ENCODE assay signal across 31 mouse cellular contexts in genomic region chr7:113694466-113694865, GRCm38 (mm10).
DNase-seq lines count a peak whose midpoint lies in the region; ATAC-seq and TF ChIP-seq lines count a peak whose summit lies in the region.
"Had no signal": no experiment of that assay in that cellular context is flagged by ENCODE, and none has a peak within 500 bp of the region (broad histone marks: within the 10 kb centered on the region; RNA-seq: fewer than 3 reads in every experiment).

No protein-coding gene starts in this region.

- no peaks in the 10 kb centered on the region for H3K9me3 ChIP-seq in forebrain, embryonic 10.5 days
- no peaks in the 10 kb centered on the region for H3K9me3 ChIP-seq in forebrain, postnatal 0 days (ENCODE audit: low read length)
- H3K9me3 ChIP-seq in midbrain, embryonic 14.5 days (ENCODE audit: control insufficient read depth, low read length), result no peaks in the 10 kb centered on the region
- H3K9me3 ChIP-seq in midbrain, embryonic 15.5 days, result no peaks in the 10 kb centered on the region
- no peaks in the 10 kb centered on the region for H3K9me3 ChIP-seq in kidney, embryonic 14.5 days (ENCODE audit: control insufficient read depth, low read length)
- H3K9me3 ChIP-seq: heart, embryonic 15.5 days; hindbrain, embryonic 15.5 days; midbrain, embryonic 12.5 days had no signal

- H3K4me2 ChIP-seq in forebrain, postnatal 0 days (ENCODE audit: low read depth), result no peak overlapping the region
- no peak overlapping the region for H3K4me2 ChIP-seq in midbrain, embryonic 14.5 days (ENCODE audit: low read length)
- no peak overlapping the region for H3K4me2 ChIP-seq in midbrain, embryonic 15.5 days
- H3K4me2 ChIP-seq in kidney, embryonic 14.5 days (replicated peaks; ENCODE audit: low read depth, low read length), result no peak overlapping the region
- H3K4me2 ChIP-seq: heart, embryonic 15.5 days; hindbrain, embryonic 15.5 days; midbrain, embryonic 12.5 days; neural tube, embryonic 12.5 days had no signal

- H3K4me1 ChIP-seq in forebrain, embryonic 10.5 days, result peaks cover 18% of the 10 kb centered on the region
- H3K4me1 ChIP-seq in forebrain, postnatal 0 days (ENCODE audit: insufficient read depth), result no peaks in the 10 kb centered on the region
- H3K4me1 ChIP-seq in midbrain, embryonic 14.5 days (ENCODE audit: control insufficient read depth, insufficient read depth, low read length), result peaks cover 9% of the 10 kb centered on the region; the same call in 1 of the 2 replicates
- peaks cover 7% of the 10 kb centered on the region for H3K4me1 ChIP-seq in midbrain, embryonic 15.5 days
- no peaks in the 10 kb centered on the region for H3K4me1 ChIP-seq in kidney, embryonic 14.5 days (ENCODE audit: control insufficient read depth, insufficient read depth, low read length)
- H3K4me1 ChIP-seq: heart, embryonic 15.5 days had no signal

- WGBS in forebrain, embryonic 10.5 days, result 63% methylated on average over 5 of the region's 5 CpGs
- 66% methylated on average over 5 of the region's 5 CpGs for WGBS in forebrain, postnatal 0 days
- WGBS in midbrain, embryonic 14.5 days, result 44% methylated on average over 5 of the region's 5 CpGs
- 56% methylated on average over 5 of the region's 5 CpGs for WGBS in midbrain, embryonic 15.5 days
- 58% methylated on average over 5 of the region's 5 CpGs for WGBS in kidney, embryonic 14.5 days

- H3K27me3 ChIP-seq in forebrain, embryonic 10.5 days (ENCODE audit: poor library complexity, severe bottlenecking), result no peaks in the 10 kb centered on the region
- no peaks in the 10 kb centered on the region for H3K27me3 ChIP-seq in forebrain, postnatal 0 days (ENCODE audit: insufficient read depth, low read length)
- H3K27me3 ChIP-seq in midbrain, embryonic 14.5 days (ENCODE audit: control insufficient read depth, insufficient read depth, low read length), result no peaks in the 10 kb centered on the region
- no peaks in the 10 kb centered on the region for H3K27me3 ChIP-seq in midbrain, embryonic 15.5 days (replicated peaks)
- H3K27me3 ChIP-seq in kidney, embryonic 14.5 days (ENCODE audit: control insufficient read depth, insufficient read depth, low read length), result no peaks in the 10 kb centered on the region
- H3K27me3 ChIP-seq: heart, embryonic 15.5 days; hindbrain, embryonic 15.5 days; midbrain, embryonic 12.5 days; neural tube, embryonic 12.5 days; Patski had no signal

- no peak for DNase-seq in forebrain, embryonic 10.5 days (ENCODE audit: extremely low spot score, low spot score)
- no peak for DNase-seq in forebrain, postnatal 0 days
- DNase-seq in midbrain, embryonic 14.5 days, result no peak
- no peak for DNase-seq in left cerebral cortex, adult 11 months (ENCODE audit: low spot score)
- DNase-seq in kidney, adult 9 months, result no peak
- DNase-seq: adrenal gland, postnatal 10 days; cerebellum, adult 11 months; cerebellum, adult 9-10 months; cerebellum, postnatal 36 days; gastrocnemius, adult 2 months; kidney, adult 18-20 months; kidney, postnatal 10 days; liver; lung, adult 2 months; lung, postnatal 10 days; right cerebral cortex, postnatal 4 days; thymus, adult 18-20 months; thymus, postnatal 25 days had no signal

- peak overlapping the region; percentile 40; the same call in 1 of the 2 replicates for H3K27ac ChIP-seq in forebrain, embryonic 10.5 days
- H3K27ac ChIP-seq in forebrain, postnatal 0 days (ENCODE audit: low read depth, low read length), result no peak overlapping the region
- peak overlapping the region; percentile 33; the same call in 1 of the 2 replicates for H3K27ac ChIP-seq in midbrain, embryonic 14.5 days (replicated peaks; ENCODE audit: low read depth, low read length)
- no peak overlapping the region for H3K27ac ChIP-seq in midbrain, embryonic 15.5 days
- no peak overlapping the region for H3K27ac ChIP-seq in kidney, embryonic 14.5 days (ENCODE audit: low read depth, low read length)
- H3K27ac ChIP-seq: gastrocnemius, adult 2 months; heart, embryonic 15.5 days; liver, embryonic 14.5 days; macrophage; midbrain, embryonic 12.5 days; neural tube, embryonic 12.5 days; stomach, postnatal 0 days had no signal

- no peak for ATAC-seq in forebrain, postnatal 0 days
- ATAC-seq in midbrain, embryonic 14.5 days (ENCODE audit: low FRiP score, low TSS enrichment), result no peak
- ATAC-seq in midbrain, embryonic 15.5 days (replicated peaks), result no peak
- peak; percentile 62 for ATAC-seq in granulocyte monocyte progenitor cell, adult 5-6 weeks (replicated peaks; ENCODE audit: poor library complexity, severe bottlenecking)
- no peak for ATAC-seq in kidney, embryonic 14.5 days (ENCODE audit: low FRiP score, low TSS enrichment)
- ATAC-seq: forebrain, embryonic 14.5 days; Patski had no signal

- H3K36me3 ChIP-seq in forebrain, embryonic 10.5 days (replicated peaks), result no peaks in the 10 kb centered on the region
- H3K36me3 ChIP-seq in forebrain, postnatal 0 days (ENCODE audit: insufficient read depth), result no peaks in the 10 kb centered on the region
- no peaks in the 10 kb centered on the region for H3K36me3 ChIP-seq in midbrain, embryonic 14.5 days (ENCODE audit: control insufficient read depth, insufficient read depth, low read length)
- H3K36me3 ChIP-seq in midbrain, embryonic 15.5 days (replicated peaks), result no peaks in the 10 kb centered on the region
- H3K36me3 ChIP-seq in kidney, embryonic 14.5 days (ENCODE audit: control insufficient read depth, insufficient read depth, low read length), result no peaks in the 10 kb centered on the region
- H3K36me3 ChIP-seq: heart, embryonic 15.5 days; hindbrain, embryonic 15.5 days; midbrain, embryonic 12.5 days; neural tube, embryonic 12.5 days had no signal

- no peak for TF ChIP-seq CTCF in forebrain, postnatal 0 days (IDR thresholded peaks at IDR 0.05; ENCODE audit: low read depth)

- H3K9ac ChIP-seq in forebrain, postnatal 0 days, result no peak overlapping the region
- H3K9ac ChIP-seq in midbrain, embryonic 14.5 days (replicated peaks; ENCODE audit: low read length), result no peak overlapping the region
- no peak overlapping the region for H3K9ac ChIP-seq in midbrain, embryonic 15.5 days
- no peak overlapping the region for H3K9ac ChIP-seq in kidney, embryonic 14.5 days (ENCODE audit: low read depth, low read length)
- H3K9ac ChIP-seq: heart, embryonic 15.5 days; hindbrain, embryonic 15.5 days; liver, embryonic 14.5 days; midbrain, embryonic 12.5 days; neural tube, embryonic 12.5 days had no signal

- H3K4me3 ChIP-seq in forebrain, embryonic 10.5 days, result no peak overlapping the region
- H3K4me3 ChIP-seq in forebrain, postnatal 0 days (ENCODE audit: low read depth, low read length), result no peak overlapping the region
- no peak overlapping the region for H3K4me3 ChIP-seq in midbrain, embryonic 14.5 days (replicated peaks; ENCODE audit: low read depth, low read length)
- H3K4me3 ChIP-seq in midbrain, embryonic 15.5 days, result no peak overlapping the region
- H3K4me3 ChIP-seq in kidney, embryonic 14.5 days (ENCODE audit: low read length), result no peak overlapping the region
- H3K4me3 ChIP-seq: gastrocnemius, adult 2 months; heart, embryonic 15.5 days; hindbrain, embryonic 15.5 days; midbrain, embryonic 12.5 days; myocyte; neural tube, embryonic 12.5 days had no signal

Comparison
In these comparisons a context has a peak if more than half of its experiments do, and no peak if none do; other contexts are left out.
1. H3K27ac ChIP-seq: peak in forebrain, embryonic 10.5 days (single experiment) and midbrain, embryonic 14.5 days (single experiment); none in forebrain, postnatal 0 days (single experiment), midbrain, embryonic 15.5 days (single experiment) and kidney, embryonic 14.5 days (single experiment).